Mouse (Mus musculus): Measurements from ENCODE around the gene Lpp.

GRCm38 (mm10) chr16:24644760-24645406, 251.6 kb downstream of the Lpp start:
- no peak for TF ChIP-seq CTCF (IDR thresholded peaks at IDR 0.05; ENCODE audit: low read depth, low read length)
- TF ChIP-seq POLR2A (IDR thresholded peaks at IDR 0.05; ENCODE audit: borderline replicate concordance, low read depth, low read length), result no peak

Data from bone marrow macrophage, adult 2 months (primary cell).